8 mouse cellular contexts compared by ENCODE assay signal in the genomic region with DNA sequence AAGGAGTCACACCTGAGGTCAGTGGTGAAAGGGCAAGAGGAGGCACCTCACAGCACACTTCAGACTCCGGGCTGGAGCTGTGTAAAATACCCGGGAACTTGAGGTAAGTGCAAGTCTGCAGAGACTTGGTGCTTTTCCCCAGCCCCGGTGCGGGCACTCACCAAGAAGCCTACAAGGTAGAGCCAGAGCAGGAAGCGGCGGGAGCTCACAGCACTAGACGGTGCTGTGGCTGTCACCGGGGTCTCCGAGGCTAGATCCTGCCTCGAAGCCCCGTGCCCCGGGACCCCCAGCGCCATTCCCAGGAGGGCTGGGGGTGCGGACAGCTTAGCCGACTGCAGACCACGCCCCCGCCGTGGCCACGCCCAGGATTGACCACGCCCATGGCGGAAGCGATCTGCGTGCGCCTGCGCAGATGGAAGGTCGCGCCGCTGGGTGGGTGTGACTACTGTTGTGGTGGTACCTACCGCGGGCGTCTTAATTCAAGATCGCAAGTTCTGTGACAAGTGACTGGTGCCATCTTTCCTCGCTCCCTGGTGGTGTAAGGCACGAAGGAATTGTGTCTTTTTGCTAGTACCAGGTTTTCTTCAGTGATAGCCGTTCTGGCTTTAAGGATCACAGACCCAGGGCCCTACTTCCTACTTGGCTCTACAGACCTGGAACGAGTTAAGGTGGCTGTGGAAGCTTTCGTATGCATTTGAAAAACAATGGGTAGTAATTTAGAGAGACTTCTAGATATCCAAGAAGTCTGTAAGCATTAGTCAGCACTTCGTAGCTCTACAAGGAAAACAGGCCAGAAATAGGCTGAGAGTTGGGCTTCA. TPM values are rescaled to one million over a fixed set of nuclear protein-coding genes. Genes with fewer than 3 reads are reported as not detected.
DNase-seq lines count a peak whose midpoint lies in the region; ATAC-seq and TF ChIP-seq lines count a peak whose summit lies in the region.

A gene (minus strand): TSS at position 364 of the 818 bp plus-strand sequence.

- peak within 1 kb of the TSS; percentile 66 for H3K4me3 ChIP-seq in ES-Bruce4 (ENCODE audit: low read depth, low read length)
- peak within 1 kb of the TSS; percentile 69 for H3K4me3 ChIP-seq in forebrain, embryonic 13.5 days
- H3K4me3 ChIP-seq in liver, embryonic 16.5 days (ENCODE audit: low read depth, low read length) = peak within 1 kb of the TSS; percentile 72
- peak within 1 kb of the TSS; percentile 65 for H3K4me3 ChIP-seq in neural tube, embryonic 12.5 days
- peak within 1 kb of the TSS; percentile 73 for H3K4me3 ChIP-seq in stomach, postnatal 0 days (ENCODE audit: low read depth, low read length)

- DNase-seq in heart, postnatal 10 days = peak; percentile 92 to 95
- DNase-seq in kidney, postnatal 4 days = peak; percentile 96
- DNase-seq in stomach, postnatal 0 days (ENCODE audit: low spot score) = peak; percentile 94

- TF ChIP-seq CTCF in ES-Bruce4 (IDR thresholded peaks at IDR 0.05; ENCODE audit: low read depth, low read length) = no peak
- TF ChIP-seq CTCF in stomach, postnatal 0 days (IDR thresholded peaks at IDR 0.05; ENCODE audit: low read depth) = no peak

- no peaks in the 10 kb centered on the region for H3K27me3 ChIP-seq in ES-Bruce4 (ENCODE audit: control insufficient read depth, insufficient read depth, low read length, poor library complexity, severe bottlenecking)
- H3K27me3 ChIP-seq in forebrain, embryonic 13.5 days = no peaks in the 10 kb centered on the region
- no peaks in the 10 kb centered on the region for H3K27me3 ChIP-seq in liver, embryonic 16.5 days (ENCODE audit: control insufficient read depth, insufficient read depth, low read depth, low read length)
- H3K27me3 ChIP-seq in neural tube, embryonic 12.5 days (replicated peaks) = no peaks in the 10 kb centered on the region
- no peaks in the 10 kb centered on the region for H3K27me3 ChIP-seq in stomach, postnatal 0 days (ENCODE audit: control insufficient read depth, insufficient read depth, low read length)

- peak within 1 kb of the TSS; percentile 70 for H3K4me2 ChIP-seq in forebrain, embryonic 13.5 days
- peak within 1 kb of the TSS; percentile 79 for H3K4me2 ChIP-seq in liver, embryonic 16.5 days (ENCODE audit: low read depth, low read length)
- H3K4me2 ChIP-seq in neural tube, embryonic 12.5 days (replicated peaks) = peak within 1 kb of the TSS; percentile 76
- peak within 1 kb of the TSS; percentile 82 for H3K4me2 ChIP-seq in stomach, postnatal 0 days (replicated peaks; ENCODE audit: low read depth)

- H3K27ac ChIP-seq in ES-Bruce4 (ENCODE audit: insufficient read depth, low read length) = no peak within 1 kb of the TSS
- peak within 1 kb of the TSS; percentile 28; the same call in 1 of the 2 replicates for H3K27ac ChIP-seq in forebrain, embryonic 13.5 days
- H3K27ac ChIP-seq in liver, embryonic 16.5 days (ENCODE audit: low read length) = peak within 1 kb of the TSS; percentile 16; the same call in 1 of the 2 replicates
- no peak within 1 kb of the TSS for H3K27ac ChIP-seq in neural tube, embryonic 12.5 days
- peak within 1 kb of the TSS; percentile 8; the same call in 1 of the 2 replicates for H3K27ac ChIP-seq in stomach, postnatal 0 days (replicated peaks)

- ATAC-seq in cerebellum, adult (ENCODE audit: insufficient number of reproducible peaks, low FRiP score, low TSS enrichment) = peak; percentile 62
- peak; percentile 91 for ATAC-seq in forebrain, embryonic 13.5 days
- peak; percentile 87 for ATAC-seq in liver, embryonic 16.5 days (ENCODE audit: low read depth)
- ATAC-seq in neural tube, embryonic 12.5 days (ENCODE audit: low FRiP score, low read depth) = peak; percentile 96
- peak; percentile 90 for ATAC-seq in stomach, postnatal 0 days (ENCODE audit: low FRiP score, low TSS enrichment)

- no peaks in the 10 kb centered on the region for H3K36me3 ChIP-seq in ES-Bruce4 (ENCODE audit: control insufficient read depth, insufficient read depth, low read length, poor library complexity, severe bottlenecking)
- H3K36me3 ChIP-seq in forebrain, embryonic 13.5 days (ENCODE audit: poor library complexity, severe bottlenecking) = no peaks in the 10 kb centered on the region
- H3K36me3 ChIP-seq in liver, embryonic 16.5 days (ENCODE audit: control insufficient read depth, insufficient read depth) = no peaks in the 10 kb centered on the region
- no peaks in the 10 kb centered on the region for H3K36me3 ChIP-seq in neural tube, embryonic 12.5 days
- no peaks in the 10 kb centered on the region for H3K36me3 ChIP-seq in stomach, postnatal 0 days (ENCODE audit: control insufficient read depth, insufficient read depth, low read length)

- WGBS in forebrain, embryonic 13.5 days = 3% methylated on average over 38 of the region's 38 CpGs
- 3% methylated on average over 37 of the region's 38 CpGs for WGBS in liver, embryonic 16.5 days (ENCODE audit: insufficient replicate concordance)
- WGBS in neural tube, embryonic 12.5 days = 7% methylated on average over 38 of the region's 38 CpGs
- 5% methylated on average over 38 of the region's 38 CpGs for WGBS in stomach, postnatal 0 days

- no peak for TF ChIP-seq EP300 in ES-Bruce4 (IDR thresholded peaks at IDR 0.05; ENCODE audit: insufficient read depth, low read depth, low read length)
- TF ChIP-seq EP300 in stomach, postnatal 0 days (optimal IDR thresholded peaks at IDR 0.05) = no peak

- TF ChIP-seq POLR2A in ES-Bruce4 (IDR thresholded peaks at IDR 0.05; ENCODE audit: insufficient read depth, low read length) = no peak

- no peak within 1 kb of the TSS for H3K9ac ChIP-seq in ES-Bruce4 (ENCODE audit: low read depth, poor library complexity, severe bottlenecking)
- H3K9ac ChIP-seq in forebrain, embryonic 13.5 days = peak within 1 kb of the TSS; percentile 58
- peak within 1 kb of the TSS; percentile 71 for H3K9ac ChIP-seq in liver, embryonic 16.5 days (ENCODE audit: low read depth, low read length)
- 0 out of 2 replicates have a peak within 1 kb of the TSS, but pooled peaks have one; percentile 38 for H3K9ac ChIP-seq in neural tube, embryonic 12.5 days
- H3K9ac ChIP-seq in stomach, postnatal 0 days (ENCODE audit: low read length) = peak within 1 kb of the TSS; percentile 66

- no peaks in the 10 kb centered on the region for H3K4me1 ChIP-seq in ES-Bruce4 (ENCODE audit: control insufficient read depth, insufficient read depth, low read length)
- peaks cover 18% of the 10 kb centered on the region for H3K4me1 ChIP-seq in forebrain, embryonic 13.5 days
- peaks cover 5% of the 10 kb centered on the region for H3K4me1 ChIP-seq in liver, embryonic 16.5 days (ENCODE audit: control insufficient read depth, low read depth, low read length)
- H3K4me1 ChIP-seq in neural tube, embryonic 12.5 days = peaks cover 9% of the 10 kb centered on the region; the same call in 1 of the 2 replicates
- no peaks in the 10 kb centered on the region for H3K4me1 ChIP-seq in stomach, postnatal 0 days (replicated peaks; ENCODE audit: control insufficient read depth, insufficient read depth)

- H3K9me3 ChIP-seq in ES-Bruce4 (replicated peaks; ENCODE audit: control insufficient read depth, insufficient read depth, low read length, poor library complexity, severe bottlenecking) = no peaks in the 10 kb centered on the region
- H3K9me3 ChIP-seq in forebrain, embryonic 13.5 days (replicated peaks) = no peaks in the 10 kb centered on the region
- H3K9me3 ChIP-seq in liver, embryonic 16.5 days (replicated peaks; ENCODE audit: control insufficient read depth, low read length) = no peaks in the 10 kb centered on the region
- no peaks in the 10 kb centered on the region for H3K9me3 ChIP-seq in neural tube, embryonic 12.5 days
- no peaks in the 10 kb centered on the region for H3K9me3 ChIP-seq in stomach, postnatal 0 days (ENCODE audit: control insufficient read depth, low read length)

- intact Hi-C loops in heart, postnatal 10 days (cut with DNase I) = no loop called here

RNA-seq across cellular contexts. Expression of the gene that starts here (rescaled TPM):
- polyA plus RNA-seq in ES-Bruce4 (2011; ENCODE audit: insufficient read depth, insufficient read length, low read depth, missing spikeins) = 1.4 and 1.6 TPM in 2 replicates
- polyA plus RNA-seq in forebrain, embryonic 13.5 days (2015; fragmentation: Nextera tagmentation; extraction: Ambion mirVana) = 3.0 and 3.3 TPM in 2 replicates
- 1 to 10 TPM; 1.0 to 1.4 TPM for total RNA-seq in heart, postnatal 10 days (2021)
- 0.79 and 0.81 TPM in 2 replicates for polyA plus RNA-seq in liver, embryonic 16.5 days (2015; fragmentation: Nextera tagmentation; extraction: Ambion mirVana)
- 4.9 and 5.7 TPM in 2 replicates for polyA plus RNA-seq in neural tube, embryonic 12.5 days (2016; fragmentation: Nextera tagmentation; extraction: Ambion mirVana)
- 3.9 and 4.2 TPM in 2 replicates for polyA plus RNA-seq in stomach, postnatal 0 days (2015; fragmentation: Nextera tagmentation; extraction: Ambion mirVana)

Comparison
In these comparisons a context has a peak if more than half of its experiments do, and no peak if none do; other contexts are left out.
1. Peak in ATAC-seq, H3K4me3 ChIP-seq, H3K27ac ChIP-seq, H3K9ac ChIP-seq and H3K4me2 ChIP-seq in liver, embryonic 16.5 days; RNA of the gene not detected or under 1 TPM.
2. H3K27ac ChIP-seq: peak in forebrain, embryonic 13.5 days (single experiment) and stomach, postnatal 0 days (single experiment); none in ES-Bruce4 (single experiment) and neural tube, embryonic 12.5 days (single experiment).
3. Peak in every context shown above with its lines, with median percentiles within 50 percentile points of each other: H3K4me3 ChIP-seq, ATAC-seq, H3K4me2 ChIP-seq and DNase-seq.